In genomic region chr9:64918560-64918959, GRCm38 (mm10) we compare ENCODE assay signal across 8 mouse cellular contexts. TPM values are rescaled to one million over a fixed set of nuclear protein-coding genes. Genes with fewer than 3 reads are reported as not detected.
A peak's percentile ranks its signal among the peaks of the same experiment; 100 is the strongest.
DNase-seq lines count a peak whose midpoint lies in the region; ATAC-seq lines count a peak whose summit lies in the region.

No protein-coding gene starts in this region.

- no peaks in the 10 kb centered on the region for H3K4me1 ChIP-seq in embryonic facial prominence, embryonic 13.5 days
- H3K4me1 ChIP-seq in limb, embryonic 11.5 days (ENCODE audit: control insufficient read depth, insufficient read depth, low read length), result no peaks in the 10 kb centered on the region
- no peaks in the 10 kb centered on the region for H3K4me1 ChIP-seq in neural tube, embryonic 13.5 days (replicated peaks)

- H3K27me3 ChIP-seq in embryonic facial prominence, embryonic 13.5 days, result no peaks in the 10 kb centered on the region
- no peaks in the 10 kb centered on the region for H3K27me3 ChIP-seq in limb, embryonic 11.5 days (ENCODE audit: control insufficient read depth, insufficient read depth, low read length)
- no peaks in the 10 kb centered on the region for H3K27me3 ChIP-seq in neural tube, embryonic 13.5 days

- no peaks in the 10 kb centered on the region for H3K9me3 ChIP-seq in embryonic facial prominence, embryonic 13.5 days
- no peaks in the 10 kb centered on the region for H3K9me3 ChIP-seq in limb, embryonic 11.5 days (ENCODE audit: control insufficient read depth, low read length)
- H3K9me3 ChIP-seq in neural tube, embryonic 13.5 days, result no peaks in the 10 kb centered on the region

- H3K9ac ChIP-seq in embryonic facial prominence, embryonic 13.5 days, result peak overlapping the region; percentile 59
- H3K9ac ChIP-seq in limb, embryonic 11.5 days (ENCODE audit: low read length), result peak overlapping the region; percentile 49
- H3K9ac ChIP-seq in neural tube, embryonic 13.5 days, result no peak overlapping the region

- H3K4me2 ChIP-seq in embryonic facial prominence, embryonic 13.5 days, result peak overlapping the region; percentile 56
- H3K4me2 ChIP-seq in limb, embryonic 11.5 days (ENCODE audit: low read depth, severe bottlenecking), result peak overlapping the region; percentile 36; the same call in 1 of the 2 replicates
- peak overlapping the region; percentile 30 for H3K4me2 ChIP-seq in neural tube, embryonic 13.5 days

- peak; percentile 16 to 25 for DNase-seq in spleen, postnatal 36 days (ENCODE audit: low spot score in 2 of 2)
- no peak for DNase-seq in spleen, postnatal 14 days (ENCODE audit: low spot score in 2 of 2)
- peak; percentile 73 for DNase-seq in limb, embryonic 11.5 days (ENCODE audit: low spot score)
- DNase-seq in gastrocnemius, postnatal 25 days, result no peak
- DNase-seq in Muller cell, postnatal 12 days (ENCODE audit: inconsistent ontology term), result no peak

- H3K4me3 ChIP-seq in embryonic facial prominence, embryonic 13.5 days, result peak overlapping the region; percentile 42
- peak overlapping the region; percentile 26 for H3K4me3 ChIP-seq in limb, embryonic 11.5 days (ENCODE audit: low read depth, low read length)
- peak overlapping the region; percentile 11; the same call in 1 of the 2 replicates for H3K4me3 ChIP-seq in neural tube, embryonic 13.5 days

- 33% methylated on average over 16 of the region's 16 CpGs for WGBS in embryonic facial prominence, embryonic 13.5 days
- WGBS in limb, embryonic 11.5 days, result 35% methylated on average over 16 of the region's 16 CpGs
- WGBS in neural tube, embryonic 13.5 days, result 42% methylated on average over 16 of the region's 16 CpGs

- H3K36me3 ChIP-seq in embryonic facial prominence, embryonic 13.5 days, result peaks cover 7% of the 10 kb centered on the region
- H3K36me3 ChIP-seq in limb, embryonic 11.5 days (ENCODE audit: control insufficient read depth, insufficient read depth, low read length), result no peaks in the 10 kb centered on the region; the same call in 1 of the 2 replicates
- peaks cover 41% of the 10 kb centered on the region for H3K36me3 ChIP-seq in neural tube, embryonic 13.5 days

- no peak for ATAC-seq in embryonic facial prominence, embryonic 13.5 days (ENCODE audit: insufficient number of reproducible peaks, insufficient read depth, low FRiP score, low TSS enrichment, low read depth)
- no peak for ATAC-seq in limb, embryonic 11.5 days (ENCODE audit: insufficient number of reproducible peaks, low FRiP score, low TSS enrichment, low read depth)
- ATAC-seq in neural tube, embryonic 13.5 days (ENCODE audit: low read depth), result no peak
- no peak for ATAC-seq in cerebellum, adult (ENCODE audit: insufficient number of reproducible peaks, low FRiP score, low TSS enrichment)

- H3K27ac ChIP-seq in embryonic facial prominence, embryonic 13.5 days, result peak overlapping the region; percentile 66
- no peak overlapping the region for H3K27ac ChIP-seq in limb, embryonic 11.5 days (replicated peaks; ENCODE audit: low read depth, low read length)
- H3K27ac ChIP-seq in neural tube, embryonic 13.5 days (replicated peaks), result no peak overlapping the region

RNA-seq across cellular contexts. Expression of gene Slc24a1, which starts 32.8 kb away (rescaled TPM):
- polyA plus RNA-seq in embryonic facial prominence, embryonic 13.5 days (2015; fragmentation: Nextera tagmentation; extraction: Ambion mirVana), result not detected in 2 replicates
- polyA plus RNA-seq in limb, embryonic 11.5 days (2014; fragmentation: Nextera tagmentation; extraction: Ambion mirVana), result 0.07 TPM in 2 replicates
- 0.04 and 0.10 TPM in 2 replicates for polyA plus RNA-seq in neural tube, embryonic 13.5 days (2015; fragmentation: Nextera tagmentation; extraction: Ambion mirVana)
- total RNA-seq in gastrocnemius, postnatal 25 days (2021), result not detected

RNA-seq across cellular contexts. Expression of gene Ints14, which starts 42.1 kb away (rescaled TPM):
- 51.6 and 58.3 TPM in 2 replicates for polyA plus RNA-seq in embryonic facial prominence, embryonic 13.5 days (2015; fragmentation: Nextera tagmentation; extraction: Ambion mirVana)
- polyA plus RNA-seq in limb, embryonic 11.5 days (2014; fragmentation: Nextera tagmentation; extraction: Ambion mirVana), result 77.0 and 80.7 TPM in 2 replicates
- 41.4 and 41.6 TPM in 2 replicates for polyA plus RNA-seq in neural tube, embryonic 13.5 days (2015; fragmentation: Nextera tagmentation; extraction: Ambion mirVana)
- 10 to 100 TPM; 15.3 to 17.8 TPM for total RNA-seq in gastrocnemius, postnatal 25 days (2021)

Comparison
In these comparisons a context has a peak if more than half of its experiments do, and no peak if none do; other contexts are left out.
1. DNase-seq: peak in spleen, postnatal 36 days (2 of 2) and limb, embryonic 11.5 days (single experiment); none in spleen, postnatal 14 days (0 of 2), gastrocnemius, postnatal 25 days (single experiment) and Muller cell, postnatal 12 days (single experiment).
2. Peak in every context shown above with its lines, with median percentiles within 50 percentile points of each other: H3K4me2 ChIP-seq and H3K4me3 ChIP-seq.